Mouse (Mus musculus): Measurements from ENCODE around the gene Zscan18. TPM values are rescaled to one million over a fixed set of nuclear protein-coding genes. Genes with fewer than 3 reads are reported as not detected.
A peak's percentile ranks its signal among the peaks of the same experiment; 100 is the strongest.

Gene Zscan18
- polyA plus RNA-seq, 1 experiment from 2014 or later: 0.48 TPM

DNA sequence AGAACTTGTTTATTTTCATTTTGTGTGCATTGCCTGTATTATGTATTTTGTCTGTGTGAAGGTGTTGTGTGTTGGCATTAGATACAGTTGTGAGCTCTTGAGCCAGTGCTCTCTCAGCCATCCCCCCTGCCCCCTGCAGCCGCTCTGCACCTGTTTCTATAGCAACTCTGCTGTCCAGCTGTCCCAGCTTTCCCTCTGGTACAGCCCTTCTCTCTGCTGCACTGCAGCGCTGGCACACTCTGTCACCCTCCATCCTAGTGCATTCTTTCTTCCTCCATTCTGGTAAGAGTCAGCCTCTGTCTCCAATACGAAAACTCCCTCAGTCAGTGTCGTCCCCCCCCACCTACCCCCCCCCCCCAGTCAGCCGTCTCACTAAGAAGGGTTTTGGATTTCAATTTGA lies 15.4 kb downstream of the Zscan18 start:
- DNase-seq (no peak), ATAC-seq (ENCODE audit: low read depth) (no peak)
- Histone ChIP-seq H3K4me3 (replicated peaks) (no peak overlapping the region), H3K9ac (no peak overlapping the region), H3K4me2 (no peak overlapping the region), H3K4me1 (replicated peaks) (no peaks in the 10 kb centered on the region), H3K36me3 (no peaks in the 10 kb centered on the region), H3K27ac (no peak overlapping the region), H3K9me3 (replicated peaks) (no peaks in the 10 kb centered on the region), H3K27me3 (no peaks in the 10 kb centered on the region)
- 24% methylated on average over 5 of the region's 5 CpGs for WGBS (ENCODE audit: insufficient replicate concordance)

DNA sequence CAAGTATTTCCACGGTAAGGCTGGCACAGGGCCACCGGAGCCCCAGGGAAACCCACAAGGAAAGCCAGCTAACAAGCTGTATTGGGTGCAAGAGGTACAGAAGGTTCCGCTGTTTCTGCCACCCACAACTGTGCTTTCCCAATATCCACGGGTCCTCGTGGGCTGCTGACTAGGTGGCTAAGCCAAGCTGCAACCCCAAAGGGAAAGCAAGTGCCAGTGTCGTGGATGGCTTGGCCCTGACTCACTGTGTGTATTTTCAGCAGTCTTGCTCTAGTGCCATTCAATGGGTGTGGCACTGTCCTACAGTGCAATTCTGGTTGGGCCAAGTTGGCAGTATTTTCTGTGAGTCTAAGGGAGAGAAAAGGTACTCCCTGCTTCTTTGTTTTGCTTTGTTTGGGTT lies 16.1 kb downstream of the Zscan18 start:
- no peak for ATAC-seq (ENCODE audit: low read depth)
- H3K4me1 ChIP-seq (replicated peaks): no peaks in the 10 kb centered on the region

DNA sequence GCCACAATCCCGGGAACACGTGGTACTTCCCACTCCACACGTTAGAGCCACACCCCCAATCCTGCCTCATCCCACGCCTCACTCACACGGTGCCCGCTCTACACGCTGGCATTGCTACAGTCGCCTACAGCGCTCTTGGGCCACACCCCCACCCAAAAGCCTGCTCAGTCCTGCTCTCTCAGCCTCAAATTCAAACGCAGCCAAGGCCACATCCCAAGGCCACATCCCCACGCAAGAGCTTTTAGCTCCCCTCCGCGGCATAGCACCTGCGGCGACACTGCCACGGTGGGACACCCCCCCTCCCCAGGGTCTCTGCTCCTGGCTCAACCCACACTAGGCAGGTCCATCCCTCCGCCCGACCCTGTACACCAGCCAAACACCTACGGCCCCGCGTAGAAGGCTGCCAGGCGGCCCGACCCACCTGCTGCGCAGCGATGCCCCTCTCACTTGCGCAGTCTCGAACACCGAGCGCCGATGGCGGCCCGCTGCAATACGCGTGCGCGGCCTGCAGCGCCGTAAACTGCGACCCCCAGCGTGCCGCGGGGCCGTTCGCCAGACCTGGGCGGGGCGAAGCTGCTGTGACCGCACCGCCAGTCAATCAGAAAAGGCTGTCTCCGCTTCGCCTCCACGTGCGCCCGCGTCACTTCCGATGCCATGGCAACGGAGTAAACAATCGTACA lies 23.1 kb downstream of the Zscan18 start:
- peak overlapping the region; percentile 84 for H3K4me2 ChIP-seq
- H3K4me3 ChIP-seq (replicated peaks): peak overlapping the region; percentile 62
- H3K4me1 ChIP-seq (replicated peaks): peaks cover 8% of the 10 kb centered on the region; the same call in 1 of the 2 replicates
- H3K27ac ChIP-seq: no peak overlapping the region
- DNase-seq: peak; percentile 63
- peak; percentile 86 for ATAC-seq (ENCODE audit: low read depth)
- H3K36me3 ChIP-seq: no peaks in the 10 kb centered on the region
- peak overlapping the region; percentile 62 for H3K9ac ChIP-seq
- WGBS (ENCODE audit: insufficient replicate concordance): under 1% methylated on average over 56 of the region's 57 CpGs
- H3K9me3 ChIP-seq (replicated peaks): no peaks in the 10 kb centered on the region
- H3K27me3 ChIP-seq: 0 out of 2 replicates have a peak, but pooled peaks cover 2% of the 10 kb centered on the region

More for the DNA sequence above, 16.1 kb downstream of the Zscan18 start:
- H3K9ac ChIP-seq: no peak overlapping the region
- no peak overlapping the region for H3K27ac ChIP-seq
- 60% methylated on average over 6 of the region's 6 CpGs for WGBS (ENCODE audit: insufficient replicate concordance)
- no peaks in the 10 kb centered on the region for H3K9me3 ChIP-seq (replicated peaks)
- H3K36me3 ChIP-seq: no peaks in the 10 kb centered on the region
- H3K27me3 ChIP-seq: no peaks in the 10 kb centered on the region
- DNase-seq: no peak
- H3K4me2 ChIP-seq: no peak overlapping the region
- H3K4me3 ChIP-seq (replicated peaks): no peak overlapping the region

DNA sequence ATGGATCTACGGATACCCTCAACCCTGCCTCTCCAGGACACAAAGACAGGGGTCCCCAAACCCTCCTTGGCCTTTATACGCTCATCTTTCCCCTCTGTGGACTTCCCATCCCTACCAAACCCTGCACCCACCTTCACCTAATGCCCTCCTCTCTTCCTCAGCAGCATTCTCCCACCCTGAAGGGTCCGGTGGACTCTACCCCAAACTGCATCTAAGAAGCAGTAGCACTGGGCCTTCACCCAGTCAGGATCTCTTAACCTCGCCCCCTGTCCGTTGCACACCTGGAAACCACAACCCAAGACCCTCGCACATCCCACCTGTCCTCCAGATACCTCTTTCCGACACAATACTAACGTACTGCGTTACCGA lies 23.7 kb downstream of the Zscan18 start:
- Histone ChIP-seq H3K9ac (peak overlapping the region; percentile 62), H3K4me1 (replicated peaks) (peaks cover 8% of the 10 kb centered on the region; the same call in 1 of the 2 replicates), H3K36me3 (no peaks in the 10 kb centered on the region; the same call in 1 of the 2 replicates), H3K4me3 (replicated peaks) (peak overlapping the region; percentile 62), H3K9me3 (replicated peaks) (no peaks in the 10 kb centered on the region), H3K4me2 (peak overlapping the region; percentile 84), H3K27ac (no peak overlapping the region), H3K27me3 (0 out of 2 replicates have a peak, but pooled peaks cover 2% of the 10 kb centered on the region)
- DNase-seq (no peak), ATAC-seq (ENCODE audit: low read depth) (no peak; the same call in 1 of the 2 replicates)
- 23% methylated on average over 10 of the region's 10 CpGs for WGBS (ENCODE audit: insufficient replicate concordance)

DNA sequence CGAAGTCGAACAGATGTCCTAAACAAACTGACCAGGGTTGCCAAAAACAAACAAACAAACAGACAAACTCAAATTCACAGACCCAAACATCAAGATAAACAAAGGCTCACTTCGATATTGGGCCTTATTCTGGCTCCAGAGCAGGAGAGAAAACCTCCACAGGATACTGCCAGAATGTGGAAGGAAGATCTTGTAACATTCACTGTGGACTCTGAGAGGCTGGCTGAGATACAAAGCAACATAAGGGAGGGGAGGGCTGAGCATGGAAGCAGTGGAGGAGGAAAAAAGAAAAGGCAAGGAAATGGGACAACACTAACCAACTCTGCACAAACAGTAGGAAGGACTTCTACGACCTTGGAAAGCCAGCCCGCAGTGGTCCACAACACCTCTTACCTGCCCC lies 24.3 kb downstream of the Zscan18 start:
- no peak for DNase-seq
- Histone ChIP-seq H3K4me3 (replicated peaks) (no peak overlapping the region), H3K27me3 (0 out of 2 replicates have a peak, but pooled peaks cover 2% of the 10 kb centered on the region), H3K9me3 (replicated peaks) (no peaks in the 10 kb centered on the region), H3K4me2 (no peak overlapping the region), H3K9ac (no peak overlapping the region), H3K36me3 (no peaks in the 10 kb centered on the region; the same call in 1 of the 2 replicates), H3K4me1 (replicated peaks) (peaks cover 8% of the 10 kb centered on the region; the same call in 1 of the 2 replicates), H3K27ac (no peak overlapping the region)
- 74% methylated on average over 5 of the region's 5 CpGs for WGBS (ENCODE audit: insufficient replicate concordance)
- ATAC-seq (ENCODE audit: low read depth): no peak

DNA sequence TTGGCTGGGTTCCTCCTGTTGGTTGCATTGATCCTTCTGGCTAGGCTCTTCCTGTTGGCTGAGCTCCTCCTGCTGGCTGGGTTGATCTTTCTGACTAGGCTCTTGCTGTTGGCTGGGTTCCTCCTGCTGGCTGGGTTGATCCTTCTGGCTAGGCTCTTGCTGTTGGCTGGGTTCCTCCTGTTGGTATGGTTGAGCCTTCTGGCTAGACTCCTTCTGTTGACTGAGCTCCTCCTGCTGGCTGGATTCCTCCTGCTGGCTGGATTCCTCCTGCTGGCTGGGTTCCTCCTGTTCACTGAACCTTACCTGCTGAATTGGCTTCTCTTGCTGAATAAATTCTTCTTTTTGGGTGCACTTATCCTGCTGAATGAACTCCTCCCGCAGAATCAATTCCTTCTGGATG lies 28.8 kb downstream of the Zscan18 start:
- no peaks in the 10 kb centered on the region for H3K9me3 ChIP-seq (replicated peaks)
- DNase-seq (no peak), ATAC-seq (ENCODE audit: low read depth) (no peak)
- H3K27ac ChIP-seq: no peak overlapping the region
- H3K27me3 ChIP-seq: no peaks in the 10 kb centered on the region
- H3K4me1 ChIP-seq (replicated peaks): no peaks in the 10 kb centered on the region
- no peak overlapping the region for H3K4me2 ChIP-seq
- no peaks in the 10 kb centered on the region; the same call in 1 of the 2 replicates for H3K36me3 ChIP-seq
- WGBS (ENCODE audit: insufficient replicate concordance): 77% methylated on average over 1 of the region's 1 CpGs
- no peak overlapping the region for H3K4me3 ChIP-seq (replicated peaks)
- H3K9ac ChIP-seq: no peak overlapping the region

DNA sequence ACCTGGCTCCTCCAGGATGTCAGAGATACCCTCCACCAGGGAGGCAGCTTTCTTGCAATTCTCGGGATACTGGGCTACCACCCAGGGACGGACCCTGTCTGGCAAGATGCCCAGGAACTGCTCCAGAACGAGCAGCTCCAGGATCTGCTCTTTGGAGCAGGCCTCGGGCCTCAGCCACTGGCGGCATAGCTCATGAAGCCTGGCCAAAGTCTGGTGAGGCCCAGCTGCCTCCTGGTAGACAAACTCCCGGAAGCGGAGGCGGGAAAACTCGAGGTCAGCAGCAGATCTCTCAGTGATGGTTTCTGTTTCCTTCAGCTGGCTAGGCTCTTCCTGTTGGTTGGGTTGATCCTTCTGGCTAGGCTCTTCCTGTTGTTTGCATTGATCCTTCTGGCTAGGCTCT lies 29.3 kb downstream of the Zscan18 start:
- no peak overlapping the region for H3K9ac ChIP-seq
- H3K4me1 ChIP-seq (replicated peaks): no peaks in the 10 kb centered on the region
- DNase-seq (no peak), ATAC-seq (ENCODE audit: low read depth) (no peak)
- no peak overlapping the region for H3K4me3 ChIP-seq (replicated peaks)
- H3K27ac ChIP-seq: no peak overlapping the region
- no peaks in the 10 kb centered on the region; the same call in 1 of the 2 replicates for H3K36me3 ChIP-seq
- 71% methylated on average over 9 of the region's 9 CpGs for WGBS (ENCODE audit: insufficient replicate concordance)
- H3K9me3 ChIP-seq (replicated peaks): no peaks in the 10 kb centered on the region
- H3K4me2 ChIP-seq: no peak overlapping the region
- H3K27me3 ChIP-seq: no peaks in the 10 kb centered on the region

DNA sequence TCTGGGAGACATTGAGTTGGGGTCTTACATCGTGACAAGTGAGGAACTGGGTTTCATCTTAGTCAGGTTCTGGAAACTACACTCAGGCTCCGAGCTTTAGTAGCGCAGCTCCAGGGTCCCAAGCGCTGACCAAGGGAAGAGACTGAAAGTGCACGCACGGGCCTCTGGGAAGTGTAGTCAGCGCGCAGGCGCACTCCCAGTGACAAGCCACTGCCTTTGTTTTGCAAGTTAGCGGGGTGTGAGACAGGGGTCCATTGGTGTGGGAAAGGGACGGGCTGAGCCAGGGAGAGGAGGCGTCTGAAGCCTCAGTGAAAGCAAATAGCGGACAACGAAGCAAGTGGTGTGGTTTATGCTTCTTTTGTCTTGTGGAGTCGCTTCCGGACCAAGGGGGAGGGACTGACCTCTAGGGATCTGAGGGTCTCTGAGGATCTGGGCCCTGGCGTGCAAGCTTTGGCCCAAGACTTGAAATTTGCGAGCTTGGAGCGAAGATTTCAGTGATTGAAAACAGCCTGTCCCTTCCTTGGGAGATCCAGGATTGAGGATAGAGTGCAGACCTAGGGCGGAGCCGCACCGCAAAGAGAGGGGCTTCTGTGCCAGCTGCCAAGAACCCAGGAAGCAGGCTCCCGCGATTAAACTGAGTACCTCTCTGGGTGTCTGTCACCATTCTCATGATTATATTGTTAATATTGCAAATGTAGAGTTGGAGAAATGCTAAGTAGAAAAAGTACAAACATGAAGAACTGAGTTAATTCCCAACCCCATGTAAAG lies 53.8 kb downstream of the Zscan18 start:
- H3K27ac ChIP-seq: no peak overlapping the region
- no peak overlapping the region for H3K9ac ChIP-seq
- H3K36me3 ChIP-seq: no peaks in the 10 kb centered on the region
- ATAC-seq (ENCODE audit: low read depth) (no peak), DNase-seq (no peak)
- WGBS (ENCODE audit: insufficient replicate concordance): 60% methylated on average over 24 of the region's 24 CpGs
- peaks cover 10% of the 10 kb centered on the region for H3K9me3 ChIP-seq (replicated peaks)
- H3K27me3 ChIP-seq: no peaks in the 10 kb centered on the region
- H3K4me3 ChIP-seq (replicated peaks): no peak overlapping the region
- no peaks in the 10 kb centered on the region for H3K4me1 ChIP-seq (replicated peaks)
- H3K4me2 ChIP-seq: no peak overlapping the region

DNA sequence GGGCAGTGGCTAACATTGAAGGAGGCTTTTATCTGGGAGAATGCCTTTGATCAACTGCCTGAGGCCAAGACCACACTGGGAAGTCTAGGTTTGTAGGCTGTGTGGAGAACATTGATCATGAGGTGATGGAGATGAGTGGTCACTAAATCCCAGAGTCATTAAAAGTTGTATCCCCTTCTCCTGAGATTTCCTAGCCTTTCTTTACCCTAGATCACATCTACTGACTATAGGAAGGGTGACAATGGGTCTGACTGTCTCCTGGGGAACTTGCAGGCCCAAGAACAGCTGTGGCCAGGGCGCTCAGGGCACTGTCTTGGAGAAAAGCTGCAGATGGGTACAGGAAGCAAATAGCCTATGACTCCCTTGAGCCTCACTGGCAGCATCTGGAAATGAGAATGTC lies 68.5 kb downstream of the Zscan18 start, which contains the start of gene Vmn2r56:
Gene Vmn2r56 (minus strand): TSS at position 101 of the 400 bp plus-strand sequence.
- Histone ChIP-seq H3K4me3 (replicated peaks) (no peak within 1 kb of the TSS), H3K27ac (no peak within 1 kb of the TSS), H3K36me3 (no peaks in the 10 kb centered on the region), H3K27me3 (no peaks in the 10 kb centered on the region), H3K9me3 (replicated peaks) (0 out of 2 replicates have a peak, but pooled peaks cover 5% of the 10 kb centered on the region), H3K4me1 (replicated peaks) (no peaks in the 10 kb centered on the region), H3K4me2 (no peak within 1 kb of the TSS), H3K9ac (no peak within 1 kb of the TSS)
- ATAC-seq (ENCODE audit: low read depth): no peak
- DNase-seq: no peak
- WGBS (ENCODE audit: insufficient replicate concordance): 0% methylated on average over 1 of the region's 1 CpGs
